ENCODE assay signal across 11 mouse cellular contexts in the genomic region with DNA sequence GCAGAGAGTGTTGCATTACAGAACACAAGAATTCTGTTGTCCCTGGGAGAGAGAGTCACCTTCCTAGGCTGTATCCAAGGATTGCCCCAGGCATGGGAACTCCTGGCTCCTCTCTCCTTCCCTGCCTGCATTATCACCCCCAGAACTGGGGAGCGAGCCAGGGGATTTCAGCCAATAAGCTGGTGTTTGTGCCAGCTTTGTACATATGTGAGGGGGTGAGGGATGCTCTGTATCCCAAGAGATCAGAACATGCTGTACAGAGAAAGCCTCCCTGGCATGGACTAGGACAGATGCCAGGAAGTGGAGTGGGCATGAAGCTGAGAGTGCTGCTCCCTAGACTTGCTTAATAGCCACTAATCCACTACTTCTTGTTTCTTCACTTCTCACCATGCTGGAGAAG. TPM values are rescaled to one million over a fixed set of nuclear protein-coding genes. Genes with fewer than 3 reads are reported as not detected.
DNase-seq lines count a peak whose midpoint lies in the region; ATAC-seq and TF ChIP-seq lines count a peak whose summit lies in the region.
"Had no signal": no experiment of that assay in that cellular context is flagged by ENCODE, and none has a peak within 500 bp of the region (broad histone marks: within the 10 kb centered on the region; RNA-seq: fewer than 3 reads in every experiment).

No protein-coding gene starts in this region.

- WGBS in liver, postnatal 0 days (ENCODE audit: insufficient replicate concordance) = 70% methylated on average over 1 of the region's 1 CpGs
- 69% methylated on average over 1 of the region's 1 CpGs for WGBS in liver, embryonic 11.5 days

- no peak overlapping the region for H3K4me2 ChIP-seq in liver, postnatal 0 days (ENCODE audit: low read depth, low read length)
- no peak overlapping the region for H3K4me2 ChIP-seq in liver, embryonic 11.5 days

- H3K27ac ChIP-seq in liver, postnatal 0 days (ENCODE audit: low read depth) = no peak overlapping the region
- H3K27ac ChIP-seq in liver, embryonic 11.5 days (ENCODE audit: low read depth, low read length) = no peak overlapping the region

- no peaks in the 10 kb centered on the region for H3K36me3 ChIP-seq in liver, postnatal 0 days (replicated peaks; ENCODE audit: insufficient read depth, low read length)
- H3K36me3 ChIP-seq in liver, embryonic 11.5 days (ENCODE audit: control insufficient read depth, insufficient read depth, low read length) = no peaks in the 10 kb centered on the region

- no peaks in the 10 kb centered on the region for H3K4me1 ChIP-seq in liver, postnatal 0 days (ENCODE audit: insufficient read depth)
- no peaks in the 10 kb centered on the region for H3K4me1 ChIP-seq in liver, embryonic 11.5 days (replicated peaks; ENCODE audit: control insufficient read depth, insufficient read depth, low read length)

- no peak for TF ChIP-seq EP300 in liver, postnatal 0 days (IDR thresholded peaks at IDR 0.05; ENCODE audit: low read depth)

- intact Hi-C loops in left cerebral cortex, postnatal 10 days (cut with DNase I) = no loop called here

- TF ChIP-seq CTCF in liver, postnatal 0 days (IDR thresholded peaks at IDR 0.05; ENCODE audit: low read depth) = no peak

- no peak for ATAC-seq in liver, postnatal 0 days
- ATAC-seq in liver, embryonic 11.5 days (replicated peaks; ENCODE audit: low FRiP score) = no peak
- ATAC-seq: lung, postnatal 0 days had no signal

- H3K9ac ChIP-seq in liver, postnatal 0 days (replicated peaks) = no peak overlapping the region
- no peak overlapping the region for H3K9ac ChIP-seq in liver, embryonic 11.5 days (ENCODE audit: low read depth, low read length)

- H3K27me3 ChIP-seq in liver, postnatal 0 days (ENCODE audit: insufficient read depth, low read length) = no peaks in the 10 kb centered on the region
- H3K27me3 ChIP-seq in liver, embryonic 11.5 days (replicated peaks; ENCODE audit: control insufficient read depth, insufficient read depth, low read length) = no peaks in the 10 kb centered on the region

- DNase-seq in cerebellum, adult 11-12 months = peak; percentile 5
- DNase-seq in cerebellum, adult 11 months = no peak
- DNase-seq in retina, postnatal 7 days (ENCODE audit: low read depth, low spot score) = peak; percentile 1
- DNase-seq in retina, postnatal 1 day = no peak
- peak; percentile 9 to 26 for DNase-seq in left cerebral cortex, postnatal 10 days (ENCODE audit: extremely low spot score in 1 of 2, low spot score in 2 of 2)
- no peak for DNase-seq in liver, postnatal 0 days
- DNase-seq in kidney, adult 8-10 months = no peak
- no peak for DNase-seq in liver, embryonic 11.5 days (ENCODE audit: low spot score)

- no peaks in the 10 kb centered on the region for H3K9me3 ChIP-seq in liver, postnatal 0 days (ENCODE audit: low read length)
- H3K9me3 ChIP-seq in liver, embryonic 11.5 days (ENCODE audit: control insufficient read depth, low read length) = no peaks in the 10 kb centered on the region

- H3K4me3 ChIP-seq in liver, postnatal 0 days (ENCODE audit: low read depth, low read length) = no peak overlapping the region
- no peak overlapping the region for H3K4me3 ChIP-seq in liver, embryonic 11.5 days (ENCODE audit: low read depth, low read length)
- H3K4me3 ChIP-seq: erythroblast, embryonic 14.5 days had no signal

RNA-seq across cellular contexts. Expression of a gene that starts 53.8 kb away (rescaled TPM):
- total RNA-seq in left cerebral cortex, postnatal 10 days (2021) = 1 to 10 TPM; 2.6 to 4.7 TPM
- polyA plus RNA-seq in liver, postnatal 0 days (2015; fragmentation: Nextera tagmentation; extraction: Ambion mirVana) = not detected in 2 replicates
- 0.03 TPM in 1 of 2 replicates, not detected in the other for polyA plus RNA-seq in liver, embryonic 11.5 days (2014; fragmentation: Nextera tagmentation; extraction: Ambion mirVana)
- total RNA-seq: heart, postnatal 25 days had no signal
- polyA plus RNA-seq: erythroblast, embryonic 14.5 days had no signal

Comparison
In these comparisons a context has a peak if more than half of its experiments do, and no peak if none do; other contexts are left out.
1. DNase-seq: peak in cerebellum, adult 11-12 months (single experiment), retina, postnatal 7 days (single experiment) and left cerebral cortex, postnatal 10 days (2 of 2); none in cerebellum, adult 11 months (single experiment), retina, postnatal 1 day (single experiment), liver, postnatal 0 days (single experiment), kidney, adult 8-10 months (0 of 2) and liver, embryonic 11.5 days (single experiment).